Mouse (Mus musculus) E14TG2a.4 (cell line): ENCODE measurements around the gene Emg1.

Source experiments
- CTCF ChIP-seq: conservative IDR thresholded peaks from 2 replicates; pipeline ENCODE4 v1.5.1; 2014; ENCODE audit warnings: low read length
- NANOG ChIP-seq: IDR thresholded peaks from 2 replicates; pipeline ENCODE4 v1.6.1; 2014; ENCODE audit warnings: borderline replicate concordance, low read length, mixed read lengths
- POU5F1 ChIP-seq: IDR thresholded peaks from 2 replicates; pipeline ENCODE4 v1.6.1; 2014; ENCODE audit warnings: low read length, borderline replicate concordance

GRCm38 (mm10) chr6:124661156-124661806 lies 50.7 kb downstream of the Emg1 start:
- TF ChIP-seq CTCF = no peak
- TF ChIP-seq POU5F1 = no peak
- no peak for TF ChIP-seq NANOG
